Mouse (Mus musculus): ENCODE data around the gene Ifi214.
"Not testable (repeated sequence)": the region's sequence is repeated elsewhere in the genome, so short reads cannot be mapped to it uniquely, and the experiment has no call there.

DNA sequence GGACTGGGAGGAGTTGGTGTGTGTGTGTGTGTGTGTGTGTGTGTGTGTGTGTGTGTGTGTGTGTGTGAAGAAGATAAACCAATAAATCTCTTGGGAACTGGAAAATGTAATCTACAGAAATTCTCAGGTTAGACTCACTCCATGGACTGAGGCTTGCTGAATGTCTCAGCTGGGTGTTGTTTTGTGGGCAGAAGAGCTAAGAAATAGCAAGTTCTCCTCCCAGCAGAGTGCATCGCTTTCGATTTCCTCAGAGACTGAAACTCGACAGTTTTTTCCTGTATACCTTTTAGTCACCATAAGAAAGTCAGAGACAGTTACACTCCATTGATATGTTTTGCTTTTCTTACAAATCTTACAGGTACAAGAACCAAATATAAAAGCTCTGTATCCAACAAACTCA is at the start of gene Ifi214:
- TF ChIP-seq CTCF, EP300 (IDR thresholded peaks at IDR 0.05; ENCODE audit: low read depth): not testable (repeated sequence)

All from liver, postnatal 0 days (tissue).